Mouse (Mus musculus) bone marrow, adult 2 months (tissue): ENCODE measurements around the gene Unc80. TPM values are rescaled to one million over a fixed set of nuclear protein-coding genes. Genes with fewer than 3 reads are reported as not detected.

ENCODE experiments used
- H3K27ac ChIP-seq: fragments of 200-500 bp; 2 replicates; pipeline ENCODE4 v1.5.1; 2012; ENCODE audit warnings: low read depth, mild to moderate bottlenecking, control low read depth, inconsistent platforms, low read length; ENCODE audit not compliant: control insufficient read depth, poor library complexity, insufficient read depth
- H3K4me1 ChIP-seq: fragments of 200-500 bp; 2 replicates; pipeline ENCODE4 v1.6.1; 2011; ENCODE audit warnings: low read length; ENCODE audit not compliant: control insufficient read depth, insufficient read depth
- H3K4me3 ChIP-seq: fragments of 200-500 bp; replicated peaks from 2 replicates; pipeline ENCODE3; 2011; ENCODE audit warnings: mild to moderate bottlenecking, low read depth, low read length, control low read depth; ENCODE audit not compliant: control insufficient read depth
- CTCF ChIP-seq: fragments of 200-500 bp; IDR thresholded peaks from 2 replicates; pipeline ENCODE4 v1.5.1; 2011; ENCODE audit warnings: low read length, control low read depth; ENCODE audit not compliant: control insufficient read depth, insufficient read depth
- POLR2A ChIP-seq: fragments of 200-500 bp; IDR thresholded peaks from 2 replicates; pipeline ENCODE4 v1.6.1; 2011; ENCODE audit warnings: low read depth, mild to moderate bottlenecking, control low read depth, low read length, borderline replicate concordance; ENCODE audit not compliant: control insufficient read depth
- WGBS: fragments of 180-500 bp; shearing (Covaris S2); methylation state at CpG from one replicate; pipeline ENCODE4 v1.1.7; 2018; 5-methylcytosine and 5-hydroxymethylcytosine counted together
- polyA plus RNA-seq: library from polyadenylated mRNA; stranded (reverse); fragments of >200 nt; gene quantifications from 2 replicates; pipeline ENCODE4 v1.2.4, GENCODE M21; 2011; ENCODE audit warnings: low replicate concordance; ENCODE audit not compliant: missing spikeins, insufficient read depth, insufficient read length

Unc80 gene
- polyA plus RNA-seq, 1 experiment, result not detected

DNA sequence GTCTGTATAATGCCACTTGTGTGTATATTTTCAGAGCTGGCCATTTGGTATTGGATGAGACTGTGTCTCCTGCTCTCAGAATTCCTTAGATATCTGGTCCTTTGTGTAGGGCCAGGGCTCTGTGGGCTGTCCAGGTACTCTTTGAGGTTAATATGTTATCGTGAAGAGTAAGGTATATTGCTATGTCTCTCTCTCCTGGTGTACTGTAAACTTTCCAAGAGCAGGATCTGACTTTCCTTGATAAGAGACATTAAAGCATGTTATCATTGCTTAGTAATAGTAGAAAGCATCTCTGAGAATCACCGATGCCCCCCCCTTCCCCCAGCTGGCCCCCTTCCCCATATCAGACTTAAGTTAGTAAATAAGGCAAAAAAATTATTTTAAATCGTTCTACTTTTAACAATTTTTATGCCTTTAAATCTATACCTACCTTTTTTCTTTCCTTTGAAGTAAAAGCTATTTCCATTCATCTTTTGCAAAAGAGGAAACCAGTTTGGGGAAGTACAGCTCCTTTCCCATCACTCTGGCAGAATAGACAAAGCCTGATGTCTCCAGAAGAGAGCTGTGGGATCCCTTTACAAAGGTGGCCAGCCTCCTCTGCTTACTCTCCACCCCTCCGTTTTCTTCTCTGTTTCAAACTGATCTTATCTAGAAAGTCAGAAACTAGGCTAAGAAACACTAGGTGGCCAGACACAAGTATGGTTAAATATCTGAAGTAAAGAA is 234.6 kb downstream of the Unc80 start:
- 42% methylated on average over 4 of the region's 4 CpGs for WGBS
- TF ChIP-seq POLR2A, result no peak
- TF ChIP-seq CTCF, result no peak
- H3K4me3 ChIP-seq, result no peak overlapping the region
- H3K4me1 ChIP-seq, result no peaks in the 10 kb centered on the region; the same call in 1 of the 2 replicates
- H3K27ac ChIP-seq, result no peak overlapping the region

- H3K27ac ChIP-seq, result no peak overlapping the region
- TF ChIP-seq POLR2A (no peak), CTCF (no peak)
- H3K4me1 ChIP-seq, result no peaks in the 10 kb centered on the region; the same call in 1 of the 2 replicates
- no peak overlapping the region for H3K4me3 ChIP-seq
- WGBS, result 84% methylated on average over 6 of the region's 6 CpGs
Measured at GRCm38 (mm10) chr1:66704523-66704922, 236.4 kb downstream of the Unc80 start.

- no peak overlapping the region; the same call in 1 of the 2 replicates for H3K27ac ChIP-seq
- TF ChIP-seq CTCF, result no peak
- no peak for TF ChIP-seq POLR2A
Measured at GRCm38 (mm10) chr1:66712859-66713258, 244.7 kb downstream of the Unc80 start.

GRCm38 (mm10) chr1:66730581-66730980 is 262.4 kb downstream of the Unc80 start:
- TF ChIP-seq CTCF (no peak), POLR2A (no peak)
- Histone ChIP-seq H3K4me1 (no peaks in the 10 kb centered on the region), H3K4me3 (no peak overlapping the region), H3K27ac (no peak overlapping the region)
- WGBS, result 32% methylated on average over 1 of the region's 1 CpGs

More at GRCm38 (mm10) chr1:66712859-66713258, 244.7 kb downstream of the Unc80 start:
- Histone ChIP-seq H3K4me3 (no peak overlapping the region), H3K4me1 (no peaks in the 10 kb centered on the region)
- 51% methylated on average over 3 of the region's 3 CpGs for WGBS

Other genes with a start within 250 kb of the Unc80 start
- 14.3 and 22.6 TPM in 2 replicates for gene Rpe, start 232.5 kb downstream of the Unc80 start, polyA plus RNA-seq